Mouse (Mus musculus) liver, adult (tissue): Measurements from ENCODE around the gene Ube3a.

Experiments
- GATA4 ChIP-seq: IDR thresholded peaks from 2 replicates; pipeline ENCODE4 v1.6.1; 2014; ENCODE audit warnings: mild to moderate bottlenecking, low read length; ENCODE audit not compliant: insufficient replicate concordance

Gene Ube3a

DNA sequence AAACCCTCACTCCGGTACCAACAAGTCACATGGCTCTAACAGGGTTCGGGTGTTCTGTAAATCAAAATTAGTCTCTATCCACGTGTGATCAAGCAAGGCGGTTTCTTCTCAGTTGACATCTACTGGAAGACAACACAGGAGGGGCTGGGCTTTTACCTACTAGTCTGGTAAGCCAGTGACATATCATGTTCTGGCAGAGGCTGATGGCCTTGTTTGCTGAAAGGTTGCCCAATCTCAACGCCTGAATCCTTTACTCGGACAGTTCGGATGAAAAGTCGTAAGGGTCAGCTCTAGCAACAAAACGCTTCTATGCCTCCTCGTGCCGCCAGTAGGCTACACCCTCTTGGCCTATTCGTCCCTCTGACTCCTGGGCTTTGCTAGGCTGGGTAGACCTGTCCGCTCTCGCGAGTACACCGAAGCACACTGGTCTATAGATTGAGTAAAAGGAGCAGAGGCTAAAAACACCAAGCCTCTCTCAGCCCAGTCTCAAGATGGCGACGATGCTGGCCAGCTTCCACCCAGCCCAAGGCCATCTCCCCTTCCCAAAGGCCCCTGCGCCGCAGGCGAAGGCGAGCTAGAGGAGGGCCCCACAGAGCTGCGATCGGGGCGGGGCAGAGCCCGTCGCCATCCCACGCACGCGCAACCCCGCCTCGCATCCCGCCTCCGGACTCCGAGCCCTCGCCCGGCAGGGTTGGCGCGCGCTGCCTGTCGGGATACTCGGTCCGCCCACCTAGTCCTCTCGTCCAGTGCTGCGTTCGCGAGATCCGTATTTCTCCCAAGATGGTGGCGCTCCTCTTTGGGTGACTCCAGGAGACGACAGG, at the start of gene Ube3a:
Gene Ube3a, plus strand, starts transcription at position 706 of the 821 bp plus-strand sequence.
- TF ChIP-seq GATA4: peak; percentile 55; the same call in 1 of the 2 replicates

DNA sequence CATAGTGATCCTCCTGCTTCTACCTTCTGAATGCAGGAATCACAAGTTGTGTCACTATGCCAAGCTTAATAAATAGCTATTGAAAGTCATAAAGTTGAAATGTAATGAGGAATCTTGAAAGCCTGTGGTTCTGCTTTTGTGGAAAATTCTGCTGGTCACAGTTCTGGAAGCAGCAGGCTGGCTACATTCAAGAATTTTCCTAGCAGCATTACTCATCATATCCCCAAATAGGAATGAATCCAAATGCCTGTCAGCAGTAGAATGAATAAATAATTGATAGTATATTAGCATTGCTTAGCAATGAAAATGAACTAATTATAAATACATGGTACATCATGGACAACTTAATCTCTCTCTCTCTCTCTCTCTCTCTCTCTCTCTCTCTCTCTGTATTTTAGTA, 35.7 kb upstream of the Ube3a start:
- TF ChIP-seq GATA4: no peak

DNA sequence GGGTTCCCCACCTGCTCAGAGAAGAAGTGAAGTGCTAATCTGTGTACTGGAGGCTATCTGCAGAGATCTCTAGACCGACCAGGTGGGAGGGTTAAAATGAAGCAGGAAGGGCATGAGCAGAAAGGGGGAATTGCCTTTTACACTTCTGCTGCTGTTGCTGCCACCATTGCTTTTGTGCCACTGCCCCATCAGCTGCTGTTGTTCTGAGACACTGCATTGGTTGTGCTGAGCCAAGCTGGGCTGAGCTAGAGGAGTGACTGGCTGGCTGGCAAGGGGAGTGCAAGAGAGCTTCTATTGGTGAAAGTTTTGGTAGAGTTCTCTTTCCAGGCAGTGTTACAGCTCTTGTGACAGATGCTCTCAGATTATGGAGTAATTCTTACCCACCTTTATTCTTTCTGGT, 13.6 kb upstream of the Ube3a start:
- no peak for TF ChIP-seq GATA4

GRCm38 (mm10) chr7:59221244-59221643, 7.3 kb upstream of the Ube3a start:
- TF ChIP-seq GATA4: no peak

DNA sequence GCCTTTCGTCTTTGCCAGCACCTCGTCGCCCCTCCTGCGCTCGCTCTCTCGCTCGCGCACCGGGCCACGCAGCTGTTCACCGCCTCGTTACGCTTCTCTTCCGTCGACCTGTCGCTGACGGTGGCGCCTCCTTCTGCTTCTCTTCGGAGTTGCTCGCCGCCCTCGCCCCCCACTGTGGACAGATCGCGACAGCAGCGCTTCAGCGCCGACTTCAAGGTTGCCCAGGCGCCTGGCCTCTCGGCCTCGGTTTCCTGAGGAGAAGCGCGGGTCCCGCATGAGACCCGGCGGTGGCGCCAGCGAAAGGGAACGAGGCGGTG, 274 bp downstream of the Ube3a start:
- no peak; the same call in 1 of the 2 replicates for TF ChIP-seq GATA4

- TF ChIP-seq GATA4: no peak
Observed at GRCm38 (mm10) chr7:59229183-59229911, 797 bp downstream of the Ube3a start.

- TF ChIP-seq GATA4: no peak
Observed at GRCm38 (mm10) chr7:59230304-59230703, 1.8 kb downstream of the Ube3a start.

DNA sequence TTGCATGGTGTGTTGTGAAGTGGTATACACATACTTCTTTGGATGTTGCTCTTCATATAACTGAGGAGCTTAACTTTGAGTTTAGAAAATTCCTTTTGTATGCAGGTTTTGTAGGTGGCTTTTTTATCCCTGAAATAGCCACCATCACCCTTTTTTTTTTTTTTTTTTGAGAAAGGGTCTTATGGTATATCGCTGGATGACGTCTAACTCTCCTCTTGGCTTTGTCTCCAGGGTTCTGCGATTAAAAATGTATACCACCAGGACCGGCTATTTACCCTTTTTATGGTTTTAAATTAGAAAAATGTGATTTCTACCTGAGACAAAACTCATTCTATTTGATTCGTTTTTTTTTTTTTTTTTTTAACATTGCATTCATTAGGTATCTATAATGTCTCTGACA, 2.2 kb downstream of the Ube3a start:
- TF ChIP-seq GATA4: no peak

- TF ChIP-seq GATA4: no peak
Observed at GRCm38 (mm10) chr7:59231960-59232359, 3.4 kb downstream of the Ube3a start.

- TF ChIP-seq GATA4: no peak
Observed at GRCm38 (mm10) chr7:59234773-59235401, 6.3 kb downstream of the Ube3a start.

- TF ChIP-seq GATA4: no peak
Observed at GRCm38 (mm10) chr7:59243257-59243656, 14.7 kb downstream of the Ube3a start.

GRCm38 (mm10) chr7:59245541-59245940, 17.0 kb downstream of the Ube3a start:
- TF ChIP-seq GATA4: no peak

DNA sequence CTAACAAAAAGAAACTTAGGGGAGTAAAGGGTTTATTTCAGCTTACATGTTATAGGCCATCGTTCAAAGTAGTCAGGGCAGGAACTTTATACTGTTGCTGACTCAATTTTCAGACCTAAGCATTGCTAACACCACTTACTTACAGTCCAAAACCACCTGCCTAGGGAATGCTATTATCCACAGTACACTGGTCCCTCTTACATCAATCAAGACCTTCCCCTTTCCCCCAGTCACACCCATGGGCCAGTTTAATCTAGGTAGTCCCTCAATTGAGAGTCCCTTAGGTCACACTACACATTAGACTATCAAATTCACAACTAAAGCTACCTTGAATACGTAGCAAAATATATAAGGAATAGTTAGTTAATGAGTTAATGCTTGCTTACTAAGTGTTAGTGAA, 24.8 kb downstream of the Ube3a start:
- no peak for TF ChIP-seq GATA4

DNA sequence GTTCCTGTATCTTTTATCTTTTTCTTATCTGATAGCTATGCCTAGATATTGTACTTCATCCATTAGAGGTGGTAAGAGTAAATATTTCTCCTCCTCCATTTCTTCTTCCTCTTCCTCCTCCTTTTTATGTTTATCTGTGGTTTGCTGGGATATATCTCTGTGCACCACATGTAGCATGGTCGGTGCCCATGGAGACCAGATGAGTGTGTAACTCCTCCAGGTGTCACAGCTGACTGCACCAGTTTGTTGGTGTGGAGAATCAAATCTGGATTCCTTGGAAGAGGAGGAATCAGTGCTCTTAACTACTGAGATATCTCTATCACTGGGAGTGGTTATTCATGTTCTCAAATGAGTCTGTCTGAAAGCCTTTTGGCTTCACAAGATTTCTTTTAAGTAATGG, 37.0 kb downstream of the Ube3a start:
- TF ChIP-seq GATA4: no peak

DNA sequence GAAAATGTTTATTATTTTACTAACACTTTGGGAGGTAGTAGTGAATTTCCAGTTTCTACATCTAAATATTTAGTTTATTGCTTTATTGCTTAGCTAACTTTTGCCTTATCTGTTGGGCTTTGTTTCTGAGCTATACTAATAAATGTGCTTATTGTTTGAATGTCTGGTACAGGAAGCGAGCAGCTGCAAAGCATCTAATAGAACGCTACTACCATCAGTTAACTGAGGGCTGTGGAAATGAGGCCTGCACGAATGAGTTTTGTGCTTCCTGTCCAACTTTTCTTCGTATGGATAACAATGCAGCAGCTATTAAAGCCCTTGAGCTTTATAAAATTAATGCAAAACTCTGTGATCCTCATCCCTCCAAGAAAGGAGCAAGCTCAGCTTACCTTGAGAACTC, 43.2 kb downstream of the Ube3a start:
- no peak for TF ChIP-seq GATA4

DNA sequence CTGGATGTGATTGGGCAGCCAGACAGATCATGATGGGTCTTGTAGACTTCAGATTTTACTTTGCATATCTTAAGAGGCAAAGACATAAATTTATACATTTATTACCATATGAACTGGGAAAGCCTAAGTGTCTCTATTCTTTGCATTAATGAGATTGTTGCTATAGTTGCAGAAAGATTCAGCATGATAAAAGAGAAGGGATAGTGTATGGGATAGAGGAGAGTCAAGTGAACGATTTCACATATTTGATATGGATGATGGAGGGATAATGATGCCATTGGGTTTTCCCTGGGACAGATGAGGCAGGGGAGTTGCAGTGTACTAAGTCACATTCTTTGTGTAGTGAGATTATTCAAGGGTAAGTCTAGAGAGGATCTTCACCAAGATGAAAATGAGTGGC, 84.0 kb downstream of the Ube3a start:
- TF ChIP-seq GATA4: no peak
